Mouse (Mus musculus): ENCODE data around the gene Gpc6. TPM values are rescaled to one million over a fixed set of nuclear protein-coding genes. Genes with fewer than 3 reads are reported as not detected.

Gene Gpc6
- polyA plus RNA-seq (2015; fragmentation: Nextera tagmentation; extraction: Ambion mirVana), result 28.6 and 30.8 TPM in 2 replicates

DNA sequence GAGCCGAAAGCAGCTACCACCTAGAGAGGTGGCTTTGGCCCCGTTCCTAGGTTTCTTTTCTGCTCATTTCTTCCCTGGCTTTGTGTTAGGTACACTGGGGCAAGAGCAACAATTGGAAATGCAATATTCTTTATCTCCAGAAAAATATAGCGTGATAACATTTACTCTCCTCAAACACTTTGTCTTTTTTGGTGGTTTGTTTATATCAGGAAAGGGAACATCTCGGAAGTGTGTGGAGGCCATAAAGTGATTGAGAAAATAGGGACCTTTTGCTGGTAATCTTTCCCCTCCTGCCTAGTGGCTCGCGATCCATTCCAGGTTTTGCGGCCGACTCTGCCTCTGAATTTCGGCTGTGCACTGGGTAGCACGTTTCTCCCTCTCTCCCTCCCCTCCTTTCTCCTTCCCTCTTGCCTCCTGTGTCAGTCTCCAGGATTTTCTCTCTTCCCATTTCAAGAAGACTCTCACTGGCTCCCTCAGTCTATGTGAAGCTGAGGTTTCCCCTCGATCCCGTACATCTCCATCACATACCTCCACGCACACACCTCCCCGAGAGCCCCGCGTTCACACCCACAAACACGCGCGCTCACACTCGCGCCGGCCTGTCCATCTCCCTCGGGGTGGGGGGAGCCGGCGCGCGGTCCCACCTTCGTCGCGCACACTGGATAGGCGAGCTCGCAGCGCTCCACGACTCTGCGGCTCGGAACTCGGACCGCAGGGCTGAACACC, at the start of gene Gpc6:
Gene Gpc6 (plus strand): TSS at position 440 of the 726 bp plus-strand sequence.
- H3K4me3 ChIP-seq, result peak within 1 kb of the TSS; percentile 81
- H3K4me1 ChIP-seq, result peaks cover 24% of the 10 kb centered on the region
- H3K4me2 ChIP-seq, result peak within 1 kb of the TSS; percentile 95
- H3K36me3 ChIP-seq, result no peaks in the 10 kb centered on the region
- peak within 1 kb of the TSS; percentile 89 for H3K27ac ChIP-seq
- ATAC-seq (ENCODE audit: borderline replicate concordance, extremely low read depth, low FRiP score, low TSS enrichment), result peak; percentile 76
- no peaks in the 10 kb centered on the region for H3K9me3 ChIP-seq
- H3K27me3 ChIP-seq, result no peaks in the 10 kb centered on the region
- WGBS, result under 1% methylated on average over 38 of the region's 38 CpGs
- peak within 1 kb of the TSS; percentile 72 for H3K9ac ChIP-seq

DNA sequence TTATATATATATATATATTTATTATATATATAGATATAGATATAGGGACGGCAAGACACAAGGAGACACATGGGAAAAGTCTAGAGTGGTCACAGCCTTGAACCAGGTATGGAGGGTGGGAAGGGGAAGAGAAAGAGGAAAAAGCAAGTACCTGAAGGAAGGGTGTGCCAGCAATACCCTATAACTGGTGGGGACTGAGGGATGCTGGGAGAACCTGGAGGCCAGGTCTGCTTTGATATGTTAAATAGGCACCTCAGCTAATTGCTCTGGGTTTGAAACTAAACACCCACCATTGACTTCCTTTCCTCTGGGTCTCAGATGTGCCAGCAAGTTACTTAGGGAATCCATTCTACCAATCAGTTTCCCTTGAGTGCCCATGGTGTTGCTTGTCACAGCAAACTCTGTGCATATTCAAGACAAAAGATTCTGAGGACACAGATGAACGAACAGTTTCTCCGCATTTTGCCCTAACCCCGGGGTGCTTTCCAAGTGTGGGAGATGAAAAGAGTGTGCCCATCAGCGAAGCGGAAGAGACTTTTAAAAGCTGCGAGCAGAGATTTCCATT, 42.6 kb upstream of the Gpc6 start:
- Histone ChIP-seq H3K9ac (no peak overlapping the region), H3K4me2 (no peak overlapping the region), H3K4me3 (no peak overlapping the region), H3K9me3 (no peaks in the 10 kb centered on the region), H3K27me3 (no peaks in the 10 kb centered on the region), H3K4me1 (no peaks in the 10 kb centered on the region), H3K27ac (no peak overlapping the region), H3K36me3 (no peaks in the 10 kb centered on the region)
- ATAC-seq (ENCODE audit: borderline replicate concordance, extremely low read depth, low FRiP score, low TSS enrichment), result no peak
- WGBS, result 74% methylated on average over 7 of the region's 7 CpGs

DNA sequence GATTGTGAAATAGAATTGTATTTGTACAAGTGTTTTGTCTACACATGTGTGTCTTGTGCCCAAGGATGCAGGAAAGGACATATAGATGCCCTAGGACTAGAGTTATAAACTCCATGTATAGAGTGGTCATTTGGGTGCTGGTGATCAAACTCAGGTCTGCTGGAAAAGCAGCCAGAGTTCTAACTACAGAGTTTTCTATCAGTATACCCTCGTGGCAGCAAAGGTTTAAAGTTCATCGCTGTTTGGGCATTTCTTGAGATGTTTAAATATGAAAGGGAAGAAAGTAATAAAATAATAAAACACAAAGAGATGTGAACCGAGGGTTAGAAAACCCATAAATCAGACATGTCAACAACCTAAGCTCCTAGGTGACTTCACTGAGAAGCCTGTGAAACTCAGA, 30.8 kb upstream of the Gpc6 start:
- Histone ChIP-seq H3K4me2 (no peak overlapping the region), H3K4me1 (no peaks in the 10 kb centered on the region), H3K36me3 (no peaks in the 10 kb centered on the region), H3K27me3 (no peaks in the 10 kb centered on the region), H3K9ac (no peak overlapping the region), H3K27ac (no peak overlapping the region), H3K4me3 (no peak overlapping the region), H3K9me3 (no peaks in the 10 kb centered on the region)
- WGBS, result 42% methylated on average over 3 of the region's 3 CpGs
- no peak for ATAC-seq (ENCODE audit: borderline replicate concordance, extremely low read depth, low FRiP score, low TSS enrichment)

DNA sequence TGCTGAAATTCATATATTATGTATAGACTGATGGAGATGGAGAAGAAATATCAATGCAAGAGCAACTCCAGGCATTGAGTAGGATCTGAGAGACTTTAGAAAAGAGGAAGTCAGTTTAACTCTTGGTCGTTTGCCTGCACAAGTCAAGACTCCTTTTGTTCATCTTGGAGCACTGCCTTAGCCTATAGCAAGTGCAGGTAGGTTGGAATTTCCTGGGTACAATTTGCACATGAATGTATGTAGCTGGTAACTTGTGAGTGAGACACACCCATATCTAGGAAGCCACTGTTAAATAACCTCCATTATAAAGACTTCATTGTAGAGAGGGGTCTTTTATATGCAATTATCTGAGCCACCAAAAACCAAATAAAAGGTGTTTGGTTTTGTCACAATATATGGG, 27.1 kb upstream of the Gpc6 start:
- H3K27ac ChIP-seq, result no peak overlapping the region
- no peaks in the 10 kb centered on the region for H3K4me1 ChIP-seq
- no peaks in the 10 kb centered on the region for H3K36me3 ChIP-seq
- no peak for ATAC-seq (ENCODE audit: borderline replicate concordance, extremely low read depth, low FRiP score, low TSS enrichment)
- no peaks in the 10 kb centered on the region for H3K27me3 ChIP-seq
- 57% methylated on average over 1 of the region's 1 CpGs for WGBS
- H3K9me3 ChIP-seq, result no peaks in the 10 kb centered on the region
- no peak overlapping the region for H3K4me2 ChIP-seq
- no peak overlapping the region for H3K9ac ChIP-seq
- no peak overlapping the region for H3K4me3 ChIP-seq

DNA sequence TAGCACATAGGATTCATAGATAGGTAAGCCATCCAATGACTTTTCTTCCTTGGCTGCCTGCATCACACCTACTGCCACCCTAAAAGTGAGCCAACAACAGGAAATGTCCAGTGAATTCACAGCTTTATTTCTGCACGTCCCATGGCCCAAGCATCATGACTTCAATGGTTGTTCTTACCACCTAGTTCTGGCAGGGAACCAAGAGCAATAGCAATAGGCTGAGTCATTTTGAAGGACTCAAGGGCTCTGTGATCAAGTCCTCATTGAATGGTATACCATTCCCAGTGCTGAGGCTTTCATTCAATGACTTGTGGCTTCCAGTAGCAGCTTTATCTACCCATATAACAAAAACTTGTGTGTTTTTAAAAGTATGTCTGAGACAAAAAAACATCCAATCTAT, 13.3 kb upstream of the Gpc6 start:
- H3K36me3 ChIP-seq, result no peaks in the 10 kb centered on the region
- H3K9ac ChIP-seq, result no peak overlapping the region
- H3K27me3 ChIP-seq, result no peaks in the 10 kb centered on the region
- no peak overlapping the region for H3K27ac ChIP-seq
- H3K4me2 ChIP-seq, result no peak overlapping the region
- no peak overlapping the region for H3K4me3 ChIP-seq
- ATAC-seq (ENCODE audit: borderline replicate concordance, extremely low read depth, low FRiP score, low TSS enrichment), result no peak
- no peaks in the 10 kb centered on the region for H3K9me3 ChIP-seq
- WGBS, result 68% methylated on average over 1 of the region's 1 CpGs
- no peaks in the 10 kb centered on the region for H3K4me1 ChIP-seq

DNA sequence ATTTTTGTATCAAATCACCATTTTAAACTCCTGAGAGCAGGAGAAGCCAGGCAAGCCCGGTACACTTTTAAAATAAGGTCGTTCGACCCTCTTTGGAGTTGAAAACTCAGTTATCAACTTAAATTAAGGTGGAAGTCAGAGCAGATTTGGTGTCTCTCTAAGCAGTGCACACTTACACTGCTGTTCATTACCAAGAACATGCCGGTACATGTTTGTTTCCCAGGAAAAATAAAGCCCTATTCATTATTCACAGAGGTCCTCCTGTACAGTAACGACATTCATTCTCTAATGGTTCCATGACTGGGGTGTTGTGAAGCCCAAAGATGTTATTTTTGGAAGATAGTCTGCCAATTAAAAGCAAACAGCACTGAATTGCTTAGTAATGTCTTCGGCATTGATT, 8.2 kb upstream of the Gpc6 start:
- Histone ChIP-seq H3K4me1 (no peaks in the 10 kb centered on the region), H3K36me3 (no peaks in the 10 kb centered on the region), H3K4me2 (no peak overlapping the region), H3K9me3 (no peaks in the 10 kb centered on the region), H3K9ac (no peak overlapping the region), H3K4me3 (no peak overlapping the region), H3K27me3 (no peaks in the 10 kb centered on the region), H3K27ac (no peak overlapping the region)
- 45% methylated on average over 6 of the region's 6 CpGs for WGBS
- no peak for ATAC-seq (ENCODE audit: borderline replicate concordance, extremely low read depth, low FRiP score, low TSS enrichment)

DNA sequence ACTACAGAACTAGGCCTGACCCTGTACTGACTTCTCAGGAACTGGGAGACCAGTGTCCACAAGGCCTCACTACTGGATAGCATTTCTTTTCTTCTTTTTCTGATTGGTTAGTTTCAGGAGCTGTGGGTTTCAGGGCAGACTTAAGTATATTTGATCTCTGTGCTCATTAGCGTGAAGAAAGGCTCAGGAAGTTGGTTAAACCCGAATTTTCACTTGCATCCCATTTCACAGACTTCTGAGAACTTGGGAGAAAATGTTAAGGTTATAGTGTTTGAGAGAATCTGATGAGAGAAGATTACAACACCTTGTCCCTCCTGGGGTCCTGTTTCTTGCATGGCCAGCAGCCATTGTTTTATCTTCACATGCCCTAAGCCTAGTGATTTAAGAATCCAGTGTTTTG, 849 bp upstream of the Gpc6 start:
- ATAC-seq (ENCODE audit: borderline replicate concordance, extremely low read depth, low FRiP score, low TSS enrichment), result no peak
- Histone ChIP-seq H3K4me3 (no peak overlapping the region), H3K4me2 (peak overlapping the region; percentile 95; the same call in 1 of the 2 replicates), H3K9me3 (no peaks in the 10 kb centered on the region), H3K27me3 (no peaks in the 10 kb centered on the region), H3K27ac (no peak overlapping the region), H3K4me1 (peaks cover 24% of the 10 kb centered on the region), H3K36me3 (no peaks in the 10 kb centered on the region), H3K9ac (no peak overlapping the region)
- WGBS, result 50% methylated on average over 2 of the region's 2 CpGs

DNA sequence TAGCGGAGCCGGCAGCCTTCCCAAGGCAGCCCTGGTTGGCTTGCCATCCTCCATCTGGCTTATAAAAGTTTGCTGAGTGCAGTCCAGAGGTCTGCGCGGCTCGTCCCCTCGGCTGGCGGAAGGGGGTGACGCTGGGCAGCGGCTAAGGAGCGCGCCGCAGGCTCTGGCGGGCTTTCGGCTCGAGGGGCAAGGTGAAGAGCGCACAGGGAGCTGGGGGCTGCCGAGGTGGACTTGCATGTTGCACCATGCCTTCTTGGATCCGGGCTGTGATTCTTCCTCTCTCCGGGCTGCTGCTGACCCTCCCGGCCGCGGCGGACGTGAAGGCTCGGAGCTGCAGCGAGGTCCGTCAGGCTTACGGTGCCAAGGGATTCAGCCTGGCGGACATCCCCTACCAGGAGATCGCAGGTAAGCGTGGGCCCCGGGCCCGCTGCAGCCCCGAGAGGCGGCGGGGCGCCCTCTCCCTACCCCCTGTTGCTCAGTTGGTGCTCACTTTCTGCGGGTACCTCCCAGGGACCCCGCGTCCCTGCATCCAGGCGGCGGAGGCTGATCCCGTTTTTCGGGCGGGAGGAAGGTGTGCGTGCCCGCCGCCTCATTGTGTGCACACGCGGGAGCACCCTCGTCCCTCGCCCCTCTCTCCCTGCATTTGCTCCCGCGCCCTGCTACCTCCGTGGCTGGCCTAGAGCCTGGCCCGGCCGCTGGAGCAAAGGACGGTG, 732 bp downstream of the Gpc6 start:
- H3K9me3 ChIP-seq, result no peaks in the 10 kb centered on the region
- H3K36me3 ChIP-seq, result no peaks in the 10 kb centered on the region
- peak; percentile 40; the same call in 1 of the 2 replicates for ATAC-seq (ENCODE audit: borderline replicate concordance, extremely low read depth, low FRiP score, low TSS enrichment)
- peak overlapping the region; percentile 72 for H3K9ac ChIP-seq
- H3K4me1 ChIP-seq, result peaks cover 24% of the 10 kb centered on the region
- peak overlapping the region; percentile 95 for H3K4me2 ChIP-seq
- no peaks in the 10 kb centered on the region for H3K27me3 ChIP-seq
- H3K4me3 ChIP-seq, result peak overlapping the region; percentile 81
- peak overlapping the region; percentile 89 for H3K27ac ChIP-seq
- WGBS, result 0% methylated on average over 57 of the region's 58 CpGs

DNA sequence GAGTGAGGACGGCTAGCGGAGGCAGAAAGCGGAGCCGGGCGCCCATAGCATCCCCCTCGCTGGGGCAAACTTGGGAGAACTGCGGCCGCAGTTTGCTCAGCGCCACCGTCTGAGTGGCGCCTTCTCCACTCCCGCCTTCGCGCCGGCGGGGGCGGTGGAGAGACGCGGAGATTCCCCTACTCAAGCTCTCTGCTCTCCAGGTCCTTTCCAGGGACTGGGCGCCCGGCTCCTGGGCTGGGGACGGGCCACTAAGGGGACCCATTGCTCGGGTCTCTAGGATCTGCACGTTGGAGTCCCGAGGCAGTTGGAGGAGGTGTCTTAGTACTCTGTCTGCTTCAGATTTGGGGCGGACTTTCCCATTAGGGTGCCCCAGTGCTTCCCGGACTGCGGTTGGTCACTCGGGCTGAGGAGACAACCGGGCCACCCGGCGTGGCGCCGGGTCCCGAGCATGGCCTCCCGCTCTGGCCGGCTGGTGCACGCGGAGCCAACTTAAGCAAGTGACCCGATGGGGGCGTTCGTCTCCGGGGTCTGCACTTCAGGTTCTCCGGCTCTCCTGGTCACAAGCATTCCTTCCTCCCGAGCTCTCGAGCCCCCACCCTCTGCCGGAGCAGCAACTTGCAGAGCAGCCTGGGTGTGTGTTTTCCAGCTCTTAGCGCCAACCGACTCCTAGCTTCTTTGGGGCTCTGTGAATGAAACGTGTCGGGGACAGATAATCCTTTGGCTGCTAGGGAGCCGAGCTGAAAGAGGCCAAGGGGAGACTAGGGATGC, 1.5 kb downstream of the Gpc6 start:
- Histone ChIP-seq H3K4me2 (peak overlapping the region; percentile 95), H3K27ac (peak overlapping the region; percentile 89), H3K9me3 (no peaks in the 10 kb centered on the region), H3K4me3 (peak overlapping the region; percentile 81), H3K36me3 (no peaks in the 10 kb centered on the region), H3K4me1 (peaks cover 24% of the 10 kb centered on the region), H3K9ac (peak overlapping the region; percentile 72), H3K27me3 (no peaks in the 10 kb centered on the region)
- peak; percentile 79; the same call in 1 of the 2 replicates for ATAC-seq (ENCODE audit: borderline replicate concordance, extremely low read depth, low FRiP score, low TSS enrichment)
- under 1% methylated on average over 50 of the region's 52 CpGs for WGBS

DNA sequence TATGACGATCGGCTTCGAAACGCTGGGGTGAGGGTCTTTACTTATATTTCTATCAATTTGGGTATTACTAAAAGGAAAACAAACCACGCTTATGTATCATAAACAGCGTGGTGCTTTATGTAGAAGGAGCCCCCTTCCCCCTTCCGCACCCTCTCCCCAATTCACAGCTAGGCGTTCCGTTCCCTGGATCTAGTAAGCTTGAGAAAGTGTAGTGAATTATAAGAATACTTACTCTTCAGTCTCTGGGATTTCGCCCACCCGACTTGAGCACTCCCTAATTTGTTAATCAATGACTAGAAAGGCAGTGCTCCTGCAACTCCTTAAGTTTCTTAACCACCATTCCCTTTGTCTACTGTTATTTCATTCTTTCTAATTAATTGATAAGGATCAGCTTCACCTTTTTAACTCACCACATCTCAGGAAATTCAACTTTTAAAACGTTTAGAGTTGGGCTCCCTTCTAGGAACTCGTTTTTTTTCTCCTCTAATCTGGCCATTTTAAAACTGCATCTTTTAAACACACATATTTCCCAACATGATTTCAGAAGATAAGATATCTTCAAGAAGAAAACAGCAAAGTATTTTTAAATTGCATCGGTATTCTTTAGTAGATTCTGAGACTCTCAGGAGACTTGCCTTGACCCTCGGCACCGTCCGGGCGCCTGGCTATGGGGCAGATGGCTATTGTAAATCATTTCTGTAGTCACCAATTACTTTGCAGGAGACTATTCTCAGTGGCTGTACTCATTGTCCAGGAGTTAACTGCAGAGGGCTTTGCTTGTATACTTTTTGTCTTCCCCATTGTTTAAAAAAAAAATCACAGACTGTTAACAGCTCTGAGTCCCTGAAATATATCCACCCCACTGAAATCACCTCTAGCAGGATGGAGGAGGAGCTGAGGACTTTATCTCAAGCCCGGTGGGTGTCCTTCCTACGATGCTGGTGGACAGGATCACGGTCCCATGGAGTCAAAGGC, 2.5 kb downstream of the Gpc6 start:
- Histone ChIP-seq H3K4me3 (peak overlapping the region; percentile 81), H3K27me3 (no peaks in the 10 kb centered on the region), H3K36me3 (no peaks in the 10 kb centered on the region), H3K4me2 (peak overlapping the region; percentile 95), H3K9ac (peak overlapping the region; percentile 72), H3K9me3 (no peaks in the 10 kb centered on the region), H3K27ac (peak overlapping the region; percentile 89), H3K4me1 (peaks cover 24% of the 10 kb centered on the region)
- 2% methylated on average over 21 of the region's 21 CpGs for WGBS
- ATAC-seq (ENCODE audit: borderline replicate concordance, extremely low read depth, low FRiP score, low TSS enrichment), result no peak

DNA sequence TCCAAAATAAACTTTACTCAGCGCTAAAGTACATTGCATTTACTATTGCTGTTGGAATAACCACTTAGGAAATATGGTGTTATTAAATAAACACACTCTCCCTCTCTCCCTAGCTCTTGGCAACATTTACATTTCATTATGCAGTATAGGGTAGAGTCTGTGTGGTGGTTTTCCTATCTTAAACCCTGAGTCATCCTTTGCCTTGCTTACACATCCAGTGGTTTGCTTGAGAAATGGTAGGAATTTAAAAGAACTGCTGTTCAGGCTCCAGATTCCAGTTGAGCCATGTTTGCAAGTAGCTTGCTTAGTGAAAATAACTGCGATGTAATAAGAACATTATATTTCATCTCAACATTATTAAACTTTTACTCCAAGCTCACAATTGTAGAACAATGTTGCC, 3.3 kb downstream of the Gpc6 start:
- H3K9ac ChIP-seq, result no peak overlapping the region
- 39% methylated on average over 2 of the region's 2 CpGs for WGBS
- H3K4me3 ChIP-seq, result peak overlapping the region; percentile 81

More for the DNA sequence above, 3.3 kb downstream of the Gpc6 start:
- H3K27ac ChIP-seq, result no peak overlapping the region
- no peaks in the 10 kb centered on the region for H3K36me3 ChIP-seq
- no peaks in the 10 kb centered on the region for H3K9me3 ChIP-seq
- H3K4me1 ChIP-seq, result peaks cover 24% of the 10 kb centered on the region
- ATAC-seq (ENCODE audit: borderline replicate concordance, extremely low read depth, low FRiP score, low TSS enrichment), result no peak
- H3K27me3 ChIP-seq, result no peaks in the 10 kb centered on the region
- H3K4me2 ChIP-seq, result peak overlapping the region; percentile 95

All from lung, embryonic 15.5 days (tissue).